In genomic region chr5:122643701-122644100, GRCm38 (mm10) we compare ENCODE assay signal across 8 mouse cellular contexts. TPM values are rescaled to one million over a fixed set of nuclear protein-coding genes. Genes with fewer than 3 reads are reported as not detected.
DNase-seq lines count a peak whose midpoint lies in the region; ATAC-seq and TF ChIP-seq lines count a peak whose summit lies in the region.

Gene P2rx7, plus strand, starts transcription at chr5:122643911.

- ATAC-seq in limb, embryonic 14.5 days (ENCODE audit: low FRiP score, low read depth) = no peak
- ATAC-seq in heart, embryonic 16.5 days (replicated peaks; ENCODE audit: extremely low read depth, insufficient read depth, low FRiP score) = no peak

- no peak for TF ChIP-seq POLR2A in limb, embryonic 14.5 days (IDR thresholded peaks at IDR 0.05; ENCODE audit: borderline replicate concordance, extremely low read depth, insufficient read depth, insufficient read length)

- DNase-seq in limb, embryonic 14.5 days (ENCODE audit: low spot score) = no peak
- DNase-seq in limb, embryonic 10.5 days (ENCODE audit: low spot score) = no peak
- DNase-seq in layer of hippocampus, adult 11-12 months (ENCODE audit: low spot score) = peak; percentile 76
- DNase-seq in lung, postnatal 10 days = peak; percentile 90
- peak; percentile 43 for DNase-seq in right cerebral cortex, postnatal 25 days
- DNase-seq in embryo, embryonic 9.5 days (ENCODE audit: extremely low spot score) = no peak

- H3K36me3 ChIP-seq in limb, embryonic 14.5 days (ENCODE audit: control insufficient read depth, insufficient read depth, low read length) = no peaks in the 10 kb centered on the region
- no peaks in the 10 kb centered on the region for H3K36me3 ChIP-seq in limb, embryonic 10.5 days
- no peaks in the 10 kb centered on the region for H3K36me3 ChIP-seq in heart, embryonic 16.5 days (ENCODE audit: control insufficient read depth, insufficient read depth)

- H3K9ac ChIP-seq in limb, embryonic 14.5 days (ENCODE audit: low read depth, low read length, severe bottlenecking) = no peak within 1 kb of the TSS
- peak within 1 kb of the TSS; percentile 39; the same call in 1 of the 2 replicates for H3K9ac ChIP-seq in heart, embryonic 16.5 days (ENCODE audit: low read length)

- no peak within 1 kb of the TSS for H3K4me2 ChIP-seq in limb, embryonic 14.5 days (replicated peaks; ENCODE audit: low read depth, low read length, severe bottlenecking)
- peak within 1 kb of the TSS; percentile 27; the same call in 1 of the 2 replicates for H3K4me2 ChIP-seq in heart, embryonic 16.5 days (ENCODE audit: low read depth, low read length)

- H3K27ac ChIP-seq in limb, embryonic 14.5 days (replicated peaks; ENCODE audit: low read depth, low read length) = 0 out of 2 replicates have a peak within 1 kb of the TSS, but pooled peaks have one; percentile 19
- H3K27ac ChIP-seq in limb, embryonic 10.5 days = no peak within 1 kb of the TSS; the same call in 1 of the 2 replicates
- H3K27ac ChIP-seq in brown adipose tissue, adult 24 weeks (replicated peaks; ENCODE audit: low read depth, low read length) = peak within 1 kb of the TSS; percentile 77
- peak within 1 kb of the TSS; percentile 8; the same call in 1 of the 2 replicates for H3K27ac ChIP-seq in heart, embryonic 16.5 days (ENCODE audit: low read length)

- no peaks in the 10 kb centered on the region for H3K9me3 ChIP-seq in limb, embryonic 14.5 days (ENCODE audit: control insufficient read depth, low read length)
- no peaks in the 10 kb centered on the region for H3K9me3 ChIP-seq in limb, embryonic 10.5 days (replicated peaks)
- no peaks in the 10 kb centered on the region for H3K9me3 ChIP-seq in heart, embryonic 16.5 days (replicated peaks; ENCODE audit: control insufficient read depth, low read length)

- H3K27me3 ChIP-seq in limb, embryonic 14.5 days (ENCODE audit: control insufficient read depth, insufficient read depth, low read length) = no peaks in the 10 kb centered on the region
- H3K27me3 ChIP-seq in limb, embryonic 10.5 days (ENCODE audit: low read depth, poor library complexity, severe bottlenecking) = no peaks in the 10 kb centered on the region
- H3K27me3 ChIP-seq in heart, embryonic 16.5 days (ENCODE audit: control insufficient read depth, insufficient read depth, low read length) = no peaks in the 10 kb centered on the region

- WGBS in limb, embryonic 14.5 days = 70% methylated on average over 12 of the region's 12 CpGs
- WGBS in limb, embryonic 10.5 days = 80% methylated on average over 12 of the region's 12 CpGs
- 66% methylated on average over 12 of the region's 12 CpGs for WGBS in heart, embryonic 16.5 days

- H3K4me1 ChIP-seq in limb, embryonic 14.5 days (ENCODE audit: control insufficient read depth, insufficient read depth, low read length) = no peaks in the 10 kb centered on the region
- 0 out of 2 replicates have a peak, but pooled peaks cover 7% of the 10 kb centered on the region for H3K4me1 ChIP-seq in limb, embryonic 10.5 days
- no peaks in the 10 kb centered on the region for H3K4me1 ChIP-seq in brown adipose tissue, adult 24 weeks (ENCODE audit: control insufficient read depth, insufficient read depth, insufficient read length, low read length)
- no peaks in the 10 kb centered on the region; the same call in 1 of the 2 replicates for H3K4me1 ChIP-seq in heart, embryonic 16.5 days (ENCODE audit: control insufficient read depth, insufficient read depth, low read length)

- H3K4me3 ChIP-seq in limb, embryonic 14.5 days (replicated peaks; ENCODE audit: low read length) = no peak within 1 kb of the TSS
- no peak within 1 kb of the TSS for H3K4me3 ChIP-seq in limb, embryonic 10.5 days
- peak within 1 kb of the TSS; percentile 50 for H3K4me3 ChIP-seq in brown adipose tissue, adult 24 weeks (ENCODE audit: insufficient read depth, low read depth, low read length)
- H3K4me3 ChIP-seq in heart, embryonic 16.5 days (ENCODE audit: low read length) = peak within 1 kb of the TSS; percentile 1; the same call in 1 of the 2 replicates

RNA-seq across cellular contexts. Expression of gene P2rx7, which starts in this region (rescaled TPM):
- 2.9 and 3.6 TPM in 2 replicates for polyA plus RNA-seq in limb, embryonic 14.5 days (2012; rRNA removed)
- polyA plus RNA-seq in limb, embryonic 14.5 days (2014; fragmentation: Nextera tagmentation; extraction: Ambion mirVana) = 1.6 and 1.7 TPM in 2 replicates
- polyA plus RNA-seq in limb, embryonic 10.5 days (2016; fragmentation: Nextera tagmentation; extraction: Ambion mirVana) = 0.08 TPM in 1 of 2 replicates, not detected in the other
- polyA plus RNA-seq in brown adipose tissue, adult 24 weeks (2012; ENCODE audit: insufficient read depth, insufficient read length, missing spikeins) = 1.5 and 1.6 TPM in 2 replicates
- 2.0 and 2.7 TPM in 2 replicates for polyA plus RNA-seq in heart, embryonic 16.5 days (2015; fragmentation: Nextera tagmentation; extraction: Ambion mirVana)

Comparison
In these comparisons a context has a peak if more than half of its experiments do, and no peak if none do; other contexts are left out.
1. DNase-seq: peak in layer of hippocampus, adult 11-12 months (single experiment), lung, postnatal 10 days (single experiment) and right cerebral cortex, postnatal 25 days (single experiment); none in limb, embryonic 14.5 days (single experiment), limb, embryonic 10.5 days (single experiment) and embryo, embryonic 9.5 days (single experiment).
2. H3K4me3 ChIP-seq: peak in brown adipose tissue, adult 24 weeks (single experiment) and heart, embryonic 16.5 days (single experiment); none in limb, embryonic 14.5 days (single experiment) and limb, embryonic 10.5 days (single experiment).